Mouse (Mus musculus) liver, postnatal 0 days (tissue): ENCODE results near the gene Olfr1328.

Source experiments
- CTCF ChIP-seq: sonication (generic); IDR thresholded peaks from 2 replicates; pipeline ENCODE4 v1.5.1; 2016; ENCODE audit warnings: antibody characterized with exemption, low read depth
- EP300 ChIP-seq: IDR thresholded peaks from 2 replicates; pipeline ENCODE4 v1.6.1; 2016; ENCODE audit warnings: antibody characterized with exemption, low read depth, mild to moderate bottlenecking

- no peak for TF ChIP-seq CTCF
- no peak for TF ChIP-seq EP300
Measured at GRCm38 (mm10) chr4:118967711-118968110, 29.3 kb upstream of the Olfr1328 start.
